Mouse (Mus musculus) embryonic facial prominence, embryonic 14.5 days (tissue): ENCODE results near the gene B3galt4. TPM values are rescaled to one million over a fixed set of nuclear protein-coding genes. Genes with fewer than 3 reads are reported as not detected.
"Not testable (repeated sequence)": the region's sequence is repeated elsewhere in the genome, so short reads cannot be mapped to it uniquely, and the experiment has no call there.

Experiments
- ATAC-seq: fragments of 200-750 bp; cut with Nextera tagmentation; 2 replicates; pipeline ENCODE4 v1.8.0; 2017; ENCODE audit warnings: low read depth, moderate number of reproducible peaks, moderate TSS enrichment
- DNase-seq: peaks from one replicate; pipeline ENCODE4 v3.0.0-alpha.2; 2015; ENCODE audit warnings: low spot score
- H3K27ac ChIP-seq: fragments of 300-500 bp; sonication (generic); replicated peaks from 2 replicates; pipeline ENCODE4 v1.5.1; 2014; ENCODE audit warnings: low read depth, mild to moderate bottlenecking, low read length, moderate library complexity
- H3K27me3 ChIP-seq: fragments of 300-500 bp; sonication (generic); replicated peaks from 2 replicates; pipeline ENCODE4 v1.6.1; 2014; ENCODE audit warnings: low read length; ENCODE audit not compliant: control insufficient read depth, insufficient read depth
- H3K36me3 ChIP-seq: fragments of 300-500 bp; sonication (generic); 2 replicates; pipeline ENCODE4 v1.6.1; 2014; ENCODE audit warnings: low read length, mixed read lengths; ENCODE audit not compliant: control insufficient read depth, insufficient read depth
- H3K4me1 ChIP-seq: fragments of 300-500 bp; sonication (generic); 2 replicates; pipeline ENCODE4 v1.6.1; 2014; ENCODE audit warnings: antibody characterized with exemption, low read length; ENCODE audit not compliant: control insufficient read depth, insufficient read depth
- H3K4me2 ChIP-seq: fragments of 300-500 bp; sonication (generic); 2 replicates; pipeline ENCODE4 v1.6.1; 2014; ENCODE audit warnings: low read depth, mild to moderate bottlenecking, low read length, moderate library complexity, mixed read lengths
- H3K4me3 ChIP-seq: fragments of 300-500 bp; sonication (generic); 2 replicates; pipeline ENCODE4 v1.5.1; 2014; ENCODE audit warnings: low read depth, mild to moderate bottlenecking, low read length
- H3K9ac ChIP-seq: fragments of 300-500 bp; sonication (generic); 2 replicates; pipeline ENCODE4 v1.6.1; 2014; ENCODE audit warnings: low read depth, mild to moderate bottlenecking, low read length, moderate library complexity, mixed read lengths
- H3K9me3 ChIP-seq: fragments of 300-500 bp; sonication (generic); 2 replicates; pipeline ENCODE4 v1.6.1; 2016; ENCODE audit warnings: low read length; ENCODE audit not compliant: control insufficient read depth
- WGBS: fragments of 180-500 bp; shearing (Covaris S2); extraction: QIAGEN DNeasy Blood & Tissue Kit; methylation state at CpG from one replicate; pipeline ENCODE4 v1.1.7; 2014; 5-methylcytosine and 5-hydroxymethylcytosine counted together
- polyA plus RNA-seq: library from polyadenylated mRNA; unstranded; fragments of >200 nt; fragmentation: Nextera tagmentation; extraction: Ambion mirVana; gene quantifications from 2 replicates; pipeline ENCODE4 v1.2.1, GENCODE M21; 2014

B3galt4 gene
- polyA plus RNA-seq, 1 experiment from 2014 or later, result 4.4 TPM

- peak overlapping the region; percentile 98; the same call in 1 of the 2 replicates for H3K9ac ChIP-seq
- no peaks in the 10 kb centered on the region for H3K27me3 ChIP-seq
- DNase-seq (no peak), ATAC-seq (no peak)
- H3K27ac ChIP-seq, result no peak overlapping the region
- WGBS, result 82% methylated on average over 3 of the region's 3 CpGs
- H3K4me3 ChIP-seq, result peak overlapping the region; percentile 99; the same call in 1 of the 2 replicates
- peaks cover 52% of the 10 kb centered on the region for H3K36me3 ChIP-seq
- peaks cover 30% of the 10 kb centered on the region for H3K4me1 ChIP-seq
- H3K9me3 ChIP-seq, result no peaks in the 10 kb centered on the region
- peak overlapping the region; percentile 80 for H3K4me2 ChIP-seq
Measured at GRCm38 (mm10) chr17:33953310-33953709, 2.0 kb upstream of the B3galt4 start.

- no peak for DNase-seq
- ATAC-seq, result no peak
- 85% methylated on average over 4 of the region's 4 CpGs for WGBS
- no peaks in the 10 kb centered on the region for H3K27me3 ChIP-seq
- peak overlapping the region; percentile 80 for H3K4me2 ChIP-seq
- H3K4me3 ChIP-seq, result 0 out of 2 replicates have a peak overlapping the region, but pooled peaks have one; percentile 0
- 0 out of 2 replicates have a peak overlapping the region, but pooled peaks have one; percentile 8 for H3K27ac ChIP-seq
- peaks cover 51% of the 10 kb centered on the region for H3K36me3 ChIP-seq
- H3K9ac ChIP-seq, result peak overlapping the region; percentile 98
- peaks cover 30% of the 10 kb centered on the region for H3K4me1 ChIP-seq
- H3K9me3 ChIP-seq, result no peaks in the 10 kb centered on the region
Measured at GRCm38 (mm10) chr17:33952879-33953278, 1.6 kb upstream of the B3galt4 start.

GRCm38 (mm10) chr17:33952015-33952414 is 727 bp upstream of the B3galt4 start:
- peaks cover 30% of the 10 kb centered on the region for H3K4me1 ChIP-seq
- not testable (repeated sequence) for H3K27me3 ChIP-seq, DNase-seq, H3K9me3 ChIP-seq, H3K27ac ChIP-seq, ATAC-seq
- WGBS, result 86% methylated on average over 13 of the region's 13 CpGs
- H3K36me3 ChIP-seq, result peaks cover 50% of the 10 kb centered on the region
- H3K9ac ChIP-seq, result peak overlapping the region; percentile 70
- H3K4me2 ChIP-seq, result peak overlapping the region; percentile 80
- H3K4me3 ChIP-seq, result peak overlapping the region; percentile 46

GRCm38 (mm10) chr17:33950131-33950625 is 1.1 kb downstream of the B3galt4 start:
- Histone ChIP-seq H3K4me3 (peak overlapping the region; percentile 46), H3K36me3 (peaks cover 61% of the 10 kb centered on the region), H3K4me1 (peaks cover 26% of the 10 kb centered on the region), H3K4me2 (peak overlapping the region; percentile 80), H3K9ac (peak overlapping the region; percentile 70), H3K27me3 (no peaks in the 10 kb centered on the region), H3K27ac (peak overlapping the region; percentile 88), H3K9me3 (no peaks in the 10 kb centered on the region)
- ATAC-seq (no peak), DNase-seq (no peak)
- 70% methylated on average over 10 of the region's 10 CpGs for WGBS

GRCm38 (mm10) chr17:33948905-33949537 is 2.3 kb downstream of the B3galt4 start:
- Histone ChIP-seq H3K9ac (no peak overlapping the region), H3K9me3 (no peaks in the 10 kb centered on the region), H3K27ac (no peak overlapping the region), H3K4me2 (no peak overlapping the region), H3K4me3 (no peak overlapping the region), H3K4me1 (peaks cover 20% of the 10 kb centered on the region), H3K36me3 (peaks cover 67% of the 10 kb centered on the region), H3K27me3 (no peaks in the 10 kb centered on the region)
- ATAC-seq, result no peak
- 90% methylated on average over 19 of the region's 19 CpGs for WGBS
- DNase-seq, result no peak

GRCm38 (mm10) chr17:33948090-33948904 is 3.0 kb downstream of the B3galt4 start:
- no peak overlapping the region for H3K4me2 ChIP-seq
- peaks cover 67% of the 10 kb centered on the region for H3K36me3 ChIP-seq
- no peaks in the 10 kb centered on the region for H3K27me3 ChIP-seq
- no peak for DNase-seq
- 82% methylated on average over 22 of the region's 22 CpGs for WGBS
- no peaks in the 10 kb centered on the region for H3K9me3 ChIP-seq
- H3K9ac ChIP-seq, result no peak overlapping the region
- H3K27ac ChIP-seq, result no peak overlapping the region
- no peak overlapping the region for H3K4me3 ChIP-seq
- ATAC-seq, result no peak
- H3K4me1 ChIP-seq, result peaks cover 14% of the 10 kb centered on the region

- 92% methylated on average over 10 of the region's 10 CpGs for WGBS
- ATAC-seq, result no peak
Measured at GRCm38 (mm10) chr17:33947430-33948089, 3.7 kb downstream of the B3galt4 start.

GRCm38 (mm10) chr17:33943454-33943853 is 7.8 kb downstream of the B3galt4 start:
- ATAC-seq, result no peak
- H3K9me3 ChIP-seq, result no peaks in the 10 kb centered on the region

More at GRCm38 (mm10) chr17:33947430-33948089, 3.7 kb downstream of the B3galt4 start:
- Histone ChIP-seq H3K9ac (no peak overlapping the region), H3K27ac (no peak overlapping the region), H3K36me3 (peaks cover 66% of the 10 kb centered on the region), H3K9me3 (no peaks in the 10 kb centered on the region), H3K4me3 (no peak overlapping the region), H3K27me3 (no peaks in the 10 kb centered on the region), H3K4me1 (peaks cover 7% of the 10 kb centered on the region; the same call in 1 of the 2 replicates), H3K4me2 (no peak overlapping the region)
- no peak for DNase-seq

More at GRCm38 (mm10) chr17:33943454-33943853, 7.8 kb downstream of the B3galt4 start:
- Histone ChIP-seq H3K9ac (no peak overlapping the region), H3K36me3 (peaks cover 52% of the 10 kb centered on the region), H3K4me2 (no peak overlapping the region), H3K27me3 (no peaks in the 10 kb centered on the region), H3K4me3 (no peak overlapping the region), H3K27ac (no peak overlapping the region), H3K4me1 (peaks cover 12% of the 10 kb centered on the region)
- 94% methylated on average over 15 of the region's 15 CpGs for WGBS
- no peak for DNase-seq
